Mouse (Mus musculus) erythroblast, embryonic 14.5 days (primary cell): Measurements from ENCODE around the gene Prkcg. TPM values are rescaled to one million over a fixed set of nuclear protein-coding genes. Genes with fewer than 3 reads are reported as not detected.
"Not testable (repeated sequence)": the region's sequence is repeated elsewhere in the genome, so short reads cannot be mapped to it uniquely, and the experiment has no call there.

Experiments used
- H3K27me3 ChIP-seq: 2 replicates; pipeline ENCODE4 v1.6.1; 2012; ENCODE audit warnings: inconsistent platforms; ENCODE audit not compliant: control insufficient read depth
- H3K36me3 ChIP-seq: 2 replicates; pipeline ENCODE4 v1.6.1; 2012; ENCODE audit warnings: mild to moderate bottlenecking, inconsistent platforms; ENCODE audit not compliant: control insufficient read depth
- H3K4me1 ChIP-seq: 2 replicates; pipeline ENCODE4 v1.6.1; 2012; ENCODE audit warnings: inconsistent platforms; ENCODE audit not compliant: control insufficient read depth
- H3K4me3 ChIP-seq: replicated peaks from 2 replicates; pipeline ENCODE3; 2012; ENCODE audit warnings: moderate library complexity, mild to moderate bottlenecking, inconsistent platforms
- H3K9me3 ChIP-seq: 2 replicates; pipeline ENCODE4 v1.6.1; 2012; ENCODE audit warnings: low read length, inconsistent platforms, mixed read lengths; ENCODE audit not compliant: control insufficient read depth
- GATA1 ChIP-seq: IDR thresholded peaks from 2 replicates; pipeline ENCODE4 v1.6.1; 2012; ENCODE audit warnings: low read length, inconsistent platforms, mixed read lengths
- TAL1 ChIP-seq: IDR thresholded peaks from 3 replicates; pipeline ENCODE4 v1.6.1; 2012; ENCODE audit warnings: low read length, inconsistent platforms, mixed read lengths
- polyA plus RNA-seq: library from polyadenylated mRNA; stranded (reverse); fragments of >175 nt; gene quantifications from 2 replicates; pipeline ENCODE4 v1.2.3, GENCODE M21; 2012

Prkcg gene
- polyA plus RNA-seq, 1 experiment, result not detected

DNA sequence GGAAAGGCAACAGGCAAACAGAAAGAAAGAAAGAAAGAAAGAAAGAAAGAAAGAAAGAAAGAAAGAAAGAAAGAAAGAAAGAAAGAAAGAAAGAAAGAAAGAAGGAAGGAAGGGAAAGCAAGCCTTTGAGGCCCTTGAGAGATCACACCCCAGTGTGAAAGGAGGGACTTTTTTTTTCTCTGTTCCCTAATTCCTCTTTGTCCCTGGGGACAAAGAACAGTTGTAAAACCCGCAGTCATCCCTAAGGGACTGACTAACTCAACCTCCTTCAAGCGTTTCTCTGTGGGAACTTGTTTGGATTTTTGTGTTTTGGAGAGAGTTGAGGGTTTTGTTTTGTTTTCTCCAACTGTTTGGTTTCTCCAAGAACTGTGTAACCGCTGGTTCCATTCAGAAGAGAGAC is 20.7 kb upstream of the Prkcg start:
- Histone ChIP-seq H3K4me1 (no peaks in the 10 kb centered on the region), H3K4me3 (no peak overlapping the region), H3K36me3 (no peaks in the 10 kb centered on the region), H3K9me3 (no peaks in the 10 kb centered on the region), H3K27me3 (peaks cover 13% of the 10 kb centered on the region)
- TF ChIP-seq TAL1 (no peak), GATA1 (no peak)

- TF ChIP-seq GATA1 (no peak), TAL1 (no peak)
- Histone ChIP-seq H3K4me3 (no peak overlapping the region), H3K4me1 (no peaks in the 10 kb centered on the region), H3K36me3 (no peaks in the 10 kb centered on the region), H3K9me3 (no peaks in the 10 kb centered on the region), H3K27me3 (no peaks in the 10 kb centered on the region)
Observed at GRCm38 (mm10) chr7:3272206-3272605, 16.8 kb upstream of the Prkcg start.

GRCm38 (mm10) chr7:3275455-3276170 is 13.4 kb upstream of the Prkcg start:
- Histone ChIP-seq H3K4me1 (no peaks in the 10 kb centered on the region), H3K36me3 (no peaks in the 10 kb centered on the region), H3K27me3 (no peaks in the 10 kb centered on the region), H3K9me3 (no peaks in the 10 kb centered on the region), H3K4me3 (no peak overlapping the region)
- TF ChIP-seq GATA1 (no peak), TAL1 (no peak)

- not testable (repeated sequence) for H3K9me3 ChIP-seq, H3K27me3 ChIP-seq, H3K4me1 ChIP-seq
Observed at GRCm38 (mm10) chr7:3276781-3277180, 12.2 kb upstream of the Prkcg start.

DNA sequence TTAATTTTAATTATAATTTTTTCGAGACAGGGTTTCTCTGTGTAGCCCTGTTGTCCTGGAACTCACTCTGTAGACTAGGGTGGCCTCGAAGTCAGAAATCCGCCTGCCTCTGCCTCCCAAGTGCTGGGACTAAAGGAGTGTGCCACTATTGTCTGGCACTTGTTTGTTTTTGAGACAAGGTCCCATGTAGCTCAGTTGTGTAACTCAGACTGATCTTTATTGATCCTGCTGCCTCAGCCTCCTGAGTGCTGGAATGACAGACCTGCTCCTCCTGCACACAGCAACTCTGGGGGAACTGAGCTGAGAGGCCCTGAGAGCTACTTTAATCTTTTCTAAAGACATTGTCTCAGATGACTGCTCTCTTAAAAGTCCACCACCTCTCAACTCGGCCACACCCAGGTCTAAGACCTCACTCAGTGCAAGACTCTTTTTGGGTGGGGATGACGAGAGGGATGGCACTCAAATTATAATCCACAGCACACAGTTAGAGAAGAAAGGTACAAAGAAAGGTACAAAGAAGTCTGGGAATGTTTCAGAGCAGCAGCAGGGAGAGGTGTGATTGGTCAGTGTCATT is 8.8 kb upstream of the Prkcg start:
- Histone ChIP-seq H3K27me3 (no peaks in the 10 kb centered on the region), H3K36me3 (no peaks in the 10 kb centered on the region), H3K4me3 (no peak overlapping the region), H3K9me3 (no peaks in the 10 kb centered on the region), H3K4me1 (no peaks in the 10 kb centered on the region)
- TF ChIP-seq GATA1, result no peak
- no peak for TF ChIP-seq TAL1

More at GRCm38 (mm10) chr7:3276781-3277180, 12.2 kb upstream of the Prkcg start:
- not testable (repeated sequence) for H3K36me3 ChIP-seq, H3K4me3 ChIP-seq

- H3K4me1 ChIP-seq, result no peaks in the 10 kb centered on the region
- H3K36me3 ChIP-seq, result no peaks in the 10 kb centered on the region
- no peaks in the 10 kb centered on the region for H3K27me3 ChIP-seq
- no peak for TF ChIP-seq TAL1
- H3K4me3 ChIP-seq, result no peak overlapping the region
- H3K9me3 ChIP-seq, result no peaks in the 10 kb centered on the region
Observed at GRCm38 (mm10) chr7:3280654-3281153, 8.3 kb upstream of the Prkcg start.

DNA sequence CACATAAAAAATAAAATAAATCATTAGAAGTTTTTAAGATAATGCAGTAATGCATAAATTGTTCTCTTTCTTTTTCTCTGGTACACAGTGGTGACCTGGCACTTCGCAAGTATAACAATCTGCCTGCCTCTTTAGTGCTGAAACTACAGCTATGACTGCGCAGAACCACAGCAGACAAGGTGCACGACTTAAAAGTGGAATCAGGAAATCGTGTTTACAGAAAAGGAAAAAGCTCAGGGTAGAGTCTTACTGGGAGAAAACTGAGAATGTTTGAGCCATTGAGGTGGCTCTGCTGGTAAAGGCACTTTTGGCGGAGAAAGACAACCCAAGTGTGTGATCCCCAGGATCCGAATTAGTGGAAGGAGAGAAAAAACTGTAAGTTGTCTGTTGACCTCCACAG is 7.2 kb upstream of the Prkcg start:
- Histone ChIP-seq H3K4me3 (no peak overlapping the region), H3K36me3 (no peaks in the 10 kb centered on the region), H3K27me3 (no peaks in the 10 kb centered on the region), H3K4me1 (no peaks in the 10 kb centered on the region), H3K9me3 (no peaks in the 10 kb centered on the region)
- TF ChIP-seq TAL1, result no peak
- TF ChIP-seq GATA1, result no peak

GRCm38 (mm10) chr7:3283081-3283875 is 5.7 kb upstream of the Prkcg start:
- TF ChIP-seq GATA1, result no peak
- no peak for TF ChIP-seq TAL1
- H3K9me3 ChIP-seq, result no peaks in the 10 kb centered on the region
- no peaks in the 10 kb centered on the region for H3K36me3 ChIP-seq
- no peaks in the 10 kb centered on the region for H3K4me1 ChIP-seq
- no peak overlapping the region for H3K4me3 ChIP-seq
- no peaks in the 10 kb centered on the region for H3K27me3 ChIP-seq

DNA sequence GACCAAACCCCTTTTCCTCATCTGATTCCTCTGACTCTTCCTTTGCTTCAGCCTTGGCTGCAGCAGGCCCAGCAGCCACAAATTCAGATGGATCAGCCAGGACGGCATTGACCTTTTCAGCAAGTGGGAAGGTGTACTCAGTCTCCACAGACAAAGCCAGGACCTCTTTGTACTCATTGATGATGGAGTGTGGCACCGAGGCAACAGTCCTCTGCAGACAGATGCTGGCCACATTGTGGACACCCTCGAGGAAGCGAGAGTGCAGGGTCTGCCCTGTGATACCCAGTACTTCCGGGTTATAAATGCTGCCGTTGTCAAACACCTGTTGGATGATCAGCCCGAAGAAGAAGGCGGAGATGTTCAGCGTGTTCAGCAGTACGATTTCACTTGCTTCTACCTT is 4.4 kb upstream of the Prkcg start:
- no peaks in the 10 kb centered on the region for H3K9me3 ChIP-seq
- no peak overlapping the region for H3K4me3 ChIP-seq
- peaks cover 8% of the 10 kb centered on the region for H3K4me1 ChIP-seq
- H3K27me3 ChIP-seq, result no peaks in the 10 kb centered on the region
- no peak for TF ChIP-seq GATA1
- no peak for TF ChIP-seq TAL1
- no peaks in the 10 kb centered on the region for H3K36me3 ChIP-seq
